Mouse (Mus musculus) testis, adult 2 months (tissue): ENCODE data around the gene Hhip. TPM values are rescaled to one million over a fixed set of nuclear protein-coding genes. Genes with fewer than 3 reads are reported as not detected.

Source experiments
- H3K27ac ChIP-seq: fragments of 200-500 bp; 2 replicates; pipeline ENCODE4 v1.5.1; 2012; ENCODE audit warnings: low read depth, low read length; ENCODE audit not compliant: control insufficient read depth, insufficient read depth
- H3K27me3 ChIP-seq: fragments of 200-500 bp; 2 replicates; pipeline ENCODE4 v1.6.1; 2012; ENCODE audit warnings: mild to moderate bottlenecking, low read length, moderate library complexity; ENCODE audit not compliant: control insufficient read depth, insufficient read depth
- H3K36me3 ChIP-seq: fragments of 200-500 bp; 2 replicates; pipeline ENCODE4 v1.6.1; 2012; ENCODE audit warnings: mild to moderate bottlenecking, low read length; ENCODE audit not compliant: control insufficient read depth, insufficient read depth
- H3K4me1 ChIP-seq: fragments of 200-500 bp; 2 replicates; pipeline ENCODE4 v1.6.1; 2012; ENCODE audit warnings: low read length; ENCODE audit not compliant: control insufficient read depth, insufficient read depth
- H3K4me3 ChIP-seq: fragments of 200-500 bp; 2 replicates; pipeline ENCODE4 v1.5.1; 2012; ENCODE audit warnings: low read depth, mild to moderate bottlenecking, low read length, moderate library complexity, mixed read lengths; ENCODE audit not compliant: control insufficient read depth
- CTCF ChIP-seq: fragments of 200-500 bp; IDR thresholded peaks from 2 replicates; pipeline ENCODE4 v1.5.1; 2012; ENCODE audit warnings: low read depth, mild to moderate bottlenecking, inconsistent platforms, low read length, moderate library complexity; ENCODE audit not compliant: control insufficient read depth, insufficient read depth, insufficient replicate concordance
- POLR2A ChIP-seq: fragments of 200-500 bp; IDR thresholded peaks from 2 replicates; pipeline ENCODE4 v1.6.1; 2012; ENCODE audit warnings: low read depth, mild to moderate bottlenecking, inconsistent platforms, low read length, moderate library complexity; ENCODE audit not compliant: control insufficient read depth
- polyA plus RNA-seq: library from polyadenylated mRNA; depleted of rRNA; stranded (reverse); fragments of >200 nt; gene quantifications from 2 replicates; pipeline ENCODE4 v1.2.3, GENCODE M21; 2012

Hhip gene
- polyA plus RNA-seq, 1 experiment, result 0.35 TPM

- TF ChIP-seq CTCF (no peak), POLR2A (no peak)
- Histone ChIP-seq H3K4me1 (no peaks in the 10 kb centered on the region), H3K4me3 (no peak overlapping the region), H3K36me3 (no peaks in the 10 kb centered on the region), H3K27me3 (no peaks in the 10 kb centered on the region), H3K27ac (no peak overlapping the region)
Measured at GRCm38 (mm10) chr8:79936856-79937445, 120.9 kb downstream of the Hhip start.

GRCm38 (mm10) chr8:79935793-79936192 lies 122.0 kb downstream of the Hhip start:
- no peaks in the 10 kb centered on the region for H3K36me3 ChIP-seq
- no peaks in the 10 kb centered on the region for H3K27me3 ChIP-seq
- no peak overlapping the region for H3K27ac ChIP-seq
- no peak overlapping the region for H3K4me3 ChIP-seq
- no peaks in the 10 kb centered on the region for H3K4me1 ChIP-seq
- TF ChIP-seq POLR2A (no peak), CTCF (no peak)

GRCm38 (mm10) chr8:79929202-79929601 lies 128.6 kb downstream of the Hhip start:
- no peak overlapping the region for H3K27ac ChIP-seq
- H3K4me3 ChIP-seq, result no peak overlapping the region
- no peaks in the 10 kb centered on the region for H3K27me3 ChIP-seq
- TF ChIP-seq POLR2A, result no peak
- TF ChIP-seq CTCF, result no peak
- no peaks in the 10 kb centered on the region for H3K4me1 ChIP-seq
- no peaks in the 10 kb centered on the region for H3K36me3 ChIP-seq

- no peaks in the 10 kb centered on the region for H3K27me3 ChIP-seq
- no peak overlapping the region for H3K4me3 ChIP-seq
- H3K4me1 ChIP-seq, result no peaks in the 10 kb centered on the region
- H3K27ac ChIP-seq, result no peak overlapping the region
- no peak for TF ChIP-seq CTCF
- TF ChIP-seq POLR2A, result no peak
- no peaks in the 10 kb centered on the region for H3K36me3 ChIP-seq
Measured at GRCm38 (mm10) chr8:79917211-79917610, 140.6 kb downstream of the Hhip start.
